Mouse (Mus musculus) liver, postnatal 0 days (tissue): ENCODE results near the gene Pcdh7. TPM values are rescaled to one million over a fixed set of nuclear protein-coding genes. Genes with fewer than 3 reads are reported as not detected.

Experiments
- ATAC-seq: fragments of 200-750 bp; cut with Nextera tagmentation; 2 replicates; pipeline ENCODE4 v1.8.0; 2017; ENCODE audit warnings: mild to moderate bottlenecking, moderate library complexity
- DNase-seq: peaks from one replicate; pipeline ENCODE4 v3.0.0-alpha.2; 2016
- H3K27ac ChIP-seq: fragments of 300-500 bp; sonication (generic); 2 replicates; pipeline ENCODE4 v1.5.1; 2014; ENCODE audit warnings: antibody characterized with exemption, moderate library complexity, mild to moderate bottlenecking, low read depth
- H3K27me3 ChIP-seq: fragments of 300-500 bp; sonication (generic); 2 replicates; pipeline ENCODE4 v1.6.1; 2014; ENCODE audit warnings: low read length, control low read depth, mixed read lengths; ENCODE audit not compliant: insufficient read depth
- H3K36me3 ChIP-seq: fragments of 300-500 bp; sonication (generic); replicated peaks from 2 replicates; pipeline ENCODE4 v1.6.1; 2014; ENCODE audit warnings: mild to moderate bottlenecking, control low read depth, low read length, moderate library complexity, mixed read lengths; ENCODE audit not compliant: insufficient read depth
- H3K4me1 ChIP-seq: fragments of 300-500 bp; sonication (generic); 2 replicates; pipeline ENCODE4 v1.6.1; 2014; ENCODE audit warnings: antibody characterized with exemption, mild to moderate bottlenecking, control low read depth; ENCODE audit not compliant: insufficient read depth
- H3K4me2 ChIP-seq: fragments of 300-500 bp; sonication (generic); 2 replicates; pipeline ENCODE4 v1.6.1; 2014; ENCODE audit warnings: low read depth, mild to moderate bottlenecking, low read length, moderate library complexity, mixed read lengths
- H3K4me3 ChIP-seq: fragments of 300-500 bp; sonication (generic); 2 replicates; pipeline ENCODE4 v1.5.1; 2014; ENCODE audit warnings: low read depth, low read length
- H3K9ac ChIP-seq: fragments of 300-500 bp; sonication (generic); replicated peaks from 2 replicates; pipeline ENCODE4 v1.6.1; 2014; ENCODE audit warnings: mild to moderate bottlenecking, moderate library complexity
- H3K9me3 ChIP-seq: fragments of 300-500 bp; sonication (generic); 2 replicates; pipeline ENCODE4 v1.6.1; 2016; ENCODE audit warnings: mild to moderate bottlenecking, control low read depth, low read length, mixed read lengths
- CTCF ChIP-seq: sonication (generic); IDR thresholded peaks from 2 replicates; pipeline ENCODE4 v1.5.1; 2016; ENCODE audit warnings: antibody characterized with exemption, low read depth
- EP300 ChIP-seq: IDR thresholded peaks from 2 replicates; pipeline ENCODE4 v1.6.1; 2016; ENCODE audit warnings: antibody characterized with exemption, low read depth, mild to moderate bottlenecking
- WGBS: fragments of 180-500 bp; shearing (Covaris S2); extraction: QIAGEN DNeasy Blood & Tissue Kit; methylation state at CpG from one replicate; pipeline ENCODE4 v1.1.7; 2014; ENCODE audit not compliant: insufficient replicate concordance; 5-methylcytosine and 5-hydroxymethylcytosine counted together
- polyA plus RNA-seq: library from polyadenylated mRNA; unstranded; fragments of >200 nt; fragmentation: Nextera tagmentation; extraction: Ambion mirVana; gene quantifications from 2 replicates; pipeline ENCODE4 v1.2.1, GENCODE M21; 2015

The Pcdh7 gene
- polyA plus RNA-seq, 1 experiment from 2014 or later, result 0.38 TPM

DNA sequence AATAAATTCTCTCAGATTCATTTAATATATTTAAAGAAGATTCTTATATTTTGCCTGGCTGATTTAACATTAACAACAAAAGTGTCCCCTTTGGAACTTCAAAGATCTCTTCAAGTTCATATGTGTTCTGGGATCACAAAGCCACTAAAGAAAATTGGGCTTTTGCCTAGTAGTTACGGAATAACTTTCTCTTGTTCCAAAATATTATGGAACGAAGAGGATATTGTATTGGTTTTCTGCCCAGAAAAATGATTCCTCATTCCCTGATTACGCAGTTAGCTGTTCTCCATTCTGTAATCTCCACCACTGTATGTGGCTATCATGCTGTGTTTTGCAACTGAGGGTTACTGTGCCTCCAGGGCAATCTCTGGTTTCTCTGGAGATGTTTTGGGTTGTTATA is 147.5 kb downstream of the Pcdh7 start:
- TF ChIP-seq CTCF, result no peak
- TF ChIP-seq EP300, result no peak
- Histone ChIP-seq H3K27ac (no peak overlapping the region), H3K9me3 (no peaks in the 10 kb centered on the region), H3K4me1 (no peaks in the 10 kb centered on the region), H3K9ac (no peak overlapping the region), H3K4me3 (no peak overlapping the region), H3K27me3 (no peaks in the 10 kb centered on the region), H3K4me2 (no peak overlapping the region), H3K36me3 (no peaks in the 10 kb centered on the region)
- WGBS, result 81% methylated on average over 3 of the region's 3 CpGs
- ATAC-seq (no peak), DNase-seq (no peak)

GRCm38 (mm10) chr5:57866097-57866496 is 148.3 kb downstream of the Pcdh7 start:
- H3K27me3 ChIP-seq, result no peaks in the 10 kb centered on the region
- no peak for TF ChIP-seq CTCF
- TF ChIP-seq EP300, result no peak
- DNase-seq, result no peak
- H3K4me3 ChIP-seq, result no peak overlapping the region
- ATAC-seq, result no peak
- no peaks in the 10 kb centered on the region for H3K9me3 ChIP-seq
- H3K4me1 ChIP-seq, result no peaks in the 10 kb centered on the region
- no peak overlapping the region for H3K4me2 ChIP-seq
- H3K36me3 ChIP-seq, result no peaks in the 10 kb centered on the region
- no peak overlapping the region for H3K27ac ChIP-seq
- WGBS, result 59% methylated on average over 1 of the region's 1 CpGs
- H3K9ac ChIP-seq, result no peak overlapping the region

- no peak overlapping the region for H3K9ac ChIP-seq
- no peak for ATAC-seq
- DNase-seq, result no peak
- H3K4me2 ChIP-seq, result no peak overlapping the region
- H3K27ac ChIP-seq, result no peak overlapping the region
- no peaks in the 10 kb centered on the region for H3K36me3 ChIP-seq
- 73% methylated on average over 2 of the region's 2 CpGs for WGBS
- H3K4me1 ChIP-seq, result no peaks in the 10 kb centered on the region
- H3K27me3 ChIP-seq, result no peaks in the 10 kb centered on the region
- no peak overlapping the region for H3K4me3 ChIP-seq
- TF ChIP-seq CTCF (no peak), EP300 (no peak)
- no peaks in the 10 kb centered on the region for H3K9me3 ChIP-seq
These were observed 150.1 kb downstream of the Pcdh7 start for GRCm38 (mm10) chr5:57867906-57868305.

GRCm38 (mm10) chr5:57868702-57869101 is 150.9 kb downstream of the Pcdh7 start:
- H3K9me3 ChIP-seq, result no peaks in the 10 kb centered on the region
- ATAC-seq (no peak), DNase-seq (no peak)
- H3K4me3 ChIP-seq, result no peak overlapping the region
- no peak overlapping the region for H3K4me2 ChIP-seq
- no peaks in the 10 kb centered on the region for H3K4me1 ChIP-seq
- no peaks in the 10 kb centered on the region for H3K27me3 ChIP-seq
- H3K27ac ChIP-seq, result no peak overlapping the region
- no peak for TF ChIP-seq EP300
- H3K9ac ChIP-seq, result no peak overlapping the region
- 44% methylated on average over 4 of the region's 4 CpGs for WGBS
- no peaks in the 10 kb centered on the region for H3K36me3 ChIP-seq

GRCm38 (mm10) chr5:57870727-57871126 is 153.0 kb downstream of the Pcdh7 start:
- Histone ChIP-seq H3K9me3 (no peaks in the 10 kb centered on the region), H3K4me1 (no peaks in the 10 kb centered on the region), H3K27me3 (no peaks in the 10 kb centered on the region), H3K36me3 (no peaks in the 10 kb centered on the region), H3K4me3 (no peak overlapping the region), H3K9ac (no peak overlapping the region), H3K4me2 (no peak overlapping the region), H3K27ac (no peak overlapping the region)
- ATAC-seq (no peak), DNase-seq (no peak)
- WGBS, result 79% methylated on average over 1 of the region's 1 CpGs
- no peak for TF ChIP-seq EP300
- TF ChIP-seq CTCF, result no peak

GRCm38 (mm10) chr5:57884982-57885381 is 167.2 kb downstream of the Pcdh7 start:
- H3K4me3 ChIP-seq, result no peak overlapping the region
- no peak for DNase-seq
- H3K4me2 ChIP-seq, result no peak overlapping the region
- H3K4me1 ChIP-seq, result no peaks in the 10 kb centered on the region
- no peaks in the 10 kb centered on the region for H3K36me3 ChIP-seq
- ATAC-seq, result no peak
- no peaks in the 10 kb centered on the region for H3K27me3 ChIP-seq
- H3K9ac ChIP-seq, result no peak overlapping the region
- no peak overlapping the region for H3K27ac ChIP-seq
- H3K9me3 ChIP-seq, result no peaks in the 10 kb centered on the region
- TF ChIP-seq CTCF (no peak), EP300 (no peak)

DNA sequence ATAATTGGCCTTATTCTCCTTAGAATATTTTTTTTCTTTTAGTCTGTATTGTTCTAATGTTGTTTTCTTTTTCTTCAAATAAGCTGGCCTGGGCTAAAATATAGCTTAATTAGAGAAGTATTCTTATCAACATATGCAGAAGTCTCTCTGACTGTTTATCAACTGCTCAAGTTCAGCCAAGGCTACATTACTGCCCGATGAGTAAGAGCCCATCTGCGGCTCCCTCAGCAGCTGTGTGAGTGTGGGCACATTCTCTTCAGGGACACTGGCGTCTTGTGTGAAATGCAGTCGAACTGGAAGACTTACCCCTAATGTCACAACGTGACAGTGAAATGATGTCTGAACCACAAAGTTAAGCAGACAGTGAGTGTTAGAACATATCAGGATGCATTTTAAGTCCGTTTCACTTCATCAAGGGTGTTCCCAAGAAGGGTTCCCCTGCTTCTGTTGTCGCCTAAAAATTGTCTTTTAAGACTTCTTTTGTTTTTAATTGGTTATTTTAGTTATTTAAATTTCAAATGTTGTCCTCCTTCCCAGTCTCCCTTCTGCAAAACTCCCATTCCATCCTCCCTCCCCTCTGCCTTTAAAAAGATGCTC is 181.3 kb downstream of the Pcdh7 start:
- Histone ChIP-seq H3K27ac (no peak overlapping the region), H3K9ac (no peak overlapping the region), H3K4me3 (no peak overlapping the region), H3K9me3 (no peaks in the 10 kb centered on the region), H3K4me1 (no peaks in the 10 kb centered on the region), H3K27me3 (no peaks in the 10 kb centered on the region), H3K4me2 (peak overlapping the region; percentile 27), H3K36me3 (no peaks in the 10 kb centered on the region)
- WGBS, result 46% methylated on average over 7 of the region's 7 CpGs
- peak; percentile 80 for ATAC-seq
- no peak for DNase-seq
- TF ChIP-seq CTCF, result no peak
- TF ChIP-seq EP300, result no peak
